Mouse (Mus musculus) fat pad, adult 2 months (tissue): Measurements from ENCODE around the gene Vmn2r76.
"Not testable (repeated sequence)": the region's sequence is repeated elsewhere in the genome, so short reads cannot be mapped to it uniquely, and the experiment has no call there.

Experiments
- DNase-seq: peaks from one replicate; pipeline ENCODE4 v3.0.0-alpha.2; 2011; ENCODE audit warnings: low read depth, low spot score; ENCODE audit errors: extremely low read depth

Gene Vmn2r76

GRCm38 (mm10) chr7:86246208-86246607, at the start of gene Vmn2r76:
Vmn2r76 (minus strand) TSS chr7:86246308.
- DNase-seq = no peak

GRCm38 (mm10) chr7:86277072-86277471, 31.0 kb upstream of the Vmn2r76 start, which contains the start of gene Olfr310:
Olfr310 (minus strand) TSS chr7:86277172.
- DNase-seq = no peak

GRCm38 (mm10) chr7:86211345-86211744, 34.8 kb downstream of the Vmn2r76 start:
- DNase-seq = no peak

- not testable (repeated sequence) for DNase-seq
Measured at GRCm38 (mm10) chr7:86171678-86172077, 74.4 kb downstream of the Vmn2r76 start, which contains the start of gene Vmn2r75. Vmn2r75 (minus strand) TSS chr7:86171778.
